Mouse (Mus musculus) layer of hippocampus, adult 9-10 months (tissue): ENCODE measurements at regions not wholly inside any gene's neighbourhood (a gene's known extent, or its start where the extent isn't known, plus 50 kb on each side); places are given as distances from the start of the nearest gene placed in this dataset.

Source experiments
- DNase-seq: peaks from one replicate; pipeline ENCODE4 v3.0.0; 2022; ENCODE audit warnings: low spot score

GRCm38 (mm10) chr1:18849038-18849437, 253.8 kb upstream of the Tfap2d start:
- DNase-seq: no peak

GRCm38 (mm10) chr1:18857457-18857856, 245.4 kb upstream of the Tfap2d start:
- no peak for DNase-seq

- no peak for DNase-seq
These were observed 199.6 kb upstream of the Tfap2d start for GRCm38 (mm10) chr1:18903266-18903665.

GRCm38 (mm10) chr1:18903696-18904095, 199.1 kb upstream of the Tfap2d start:
- DNase-seq: no peak

GRCm38 (mm10) chr1:18911578-18911977, 191.2 kb upstream of the Tfap2d start:
- DNase-seq: no peak

GRCm38 (mm10) chr1:18956276-18956675, 146.5 kb upstream of the Tfap2d start:
- no peak for DNase-seq

GRCm38 (mm10) chr1:18956975-18957374, 145.8 kb upstream of the Tfap2d start:
- DNase-seq: no peak

DNA sequence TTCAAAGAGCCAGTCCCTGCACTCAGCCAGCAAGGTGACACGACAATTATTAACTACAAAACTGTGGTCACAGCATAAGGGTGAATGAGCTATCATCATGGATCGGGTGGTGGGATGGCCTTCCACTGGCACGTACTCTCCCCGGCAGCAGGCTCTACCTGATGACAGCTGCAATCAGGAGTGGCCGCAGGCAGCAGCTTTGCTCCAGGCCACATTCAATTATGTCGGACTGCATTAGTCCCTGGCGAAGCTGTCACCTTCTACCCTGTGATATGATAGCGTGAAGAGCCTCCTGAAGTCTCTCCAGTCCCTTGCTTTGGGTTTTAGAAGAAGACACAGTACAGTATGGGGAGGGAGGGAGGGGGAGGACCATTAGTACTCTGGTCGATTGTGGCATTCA, 141.4 kb upstream of the Tfap2d start:
- DNase-seq: no peak

DNA sequence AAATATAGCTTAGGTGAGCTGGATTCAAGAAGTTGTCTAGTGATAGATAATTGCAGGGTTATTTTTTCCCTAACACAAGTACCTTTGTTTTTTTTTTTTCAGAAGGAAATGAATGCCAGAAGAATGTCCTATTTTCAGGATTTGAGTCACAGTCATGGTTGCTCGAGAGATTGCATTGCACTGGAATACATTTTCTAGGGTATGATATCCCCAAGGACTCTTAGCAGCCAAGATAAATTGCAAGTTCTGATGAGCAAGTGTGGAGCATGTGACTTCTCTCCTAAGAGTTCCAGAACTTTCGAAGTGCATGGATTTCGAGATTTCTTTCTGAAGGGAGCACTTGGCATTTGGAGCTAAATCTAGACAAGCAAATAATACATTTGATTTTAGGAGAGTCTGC, 140.9 kb upstream of the Tfap2d start:
- no peak for DNase-seq

- DNase-seq: no peak
These were observed 133.9 kb upstream of the Tfap2d start for GRCm38 (mm10) chr1:18968935-18969334.

GRCm38 (mm10) chr1:18970173-18970572, 132.6 kb upstream of the Tfap2d start:
- no peak for DNase-seq

- no peak for DNase-seq
These were observed 128.8 kb upstream of the Tfap2d start for GRCm38 (mm10) chr1:18973826-18974620.

GRCm38 (mm10) chr1:18974860-18975439, 127.9 kb upstream of the Tfap2d start:
- no peak for DNase-seq

- peak; percentile 40 for DNase-seq
These were observed 127.3 kb upstream of the Tfap2d start for GRCm38 (mm10) chr1:18975500-18975899.

DNA sequence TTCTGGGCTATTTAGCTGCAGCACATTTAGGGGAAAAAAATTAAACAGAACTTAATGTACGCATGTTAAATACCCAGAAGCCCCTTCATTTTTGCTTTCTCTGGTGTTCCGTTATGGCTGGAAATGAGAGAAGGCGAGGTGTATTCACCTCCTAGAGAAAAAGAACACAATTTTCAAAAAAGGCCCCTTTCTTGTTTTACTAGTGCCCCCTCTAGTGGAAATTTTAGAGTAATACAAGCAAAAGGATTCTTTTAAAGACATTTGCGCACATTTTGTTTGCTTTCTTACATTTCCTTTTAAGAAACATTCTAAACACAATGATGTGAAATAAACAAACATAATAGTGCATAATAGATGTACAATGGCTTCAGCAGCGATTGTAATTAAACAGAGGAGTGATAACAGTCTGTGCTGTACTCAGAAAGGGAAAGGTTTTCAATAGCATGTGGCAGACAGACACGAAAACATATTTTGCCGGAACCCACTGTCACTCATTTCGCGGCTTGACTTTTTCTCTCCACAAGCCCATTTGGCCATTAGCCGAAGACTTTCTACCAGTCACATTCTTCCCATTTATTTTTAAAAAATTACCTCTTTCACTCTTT, 126.0 kb upstream of the Tfap2d start:
- peak; percentile 7 for DNase-seq

DNA sequence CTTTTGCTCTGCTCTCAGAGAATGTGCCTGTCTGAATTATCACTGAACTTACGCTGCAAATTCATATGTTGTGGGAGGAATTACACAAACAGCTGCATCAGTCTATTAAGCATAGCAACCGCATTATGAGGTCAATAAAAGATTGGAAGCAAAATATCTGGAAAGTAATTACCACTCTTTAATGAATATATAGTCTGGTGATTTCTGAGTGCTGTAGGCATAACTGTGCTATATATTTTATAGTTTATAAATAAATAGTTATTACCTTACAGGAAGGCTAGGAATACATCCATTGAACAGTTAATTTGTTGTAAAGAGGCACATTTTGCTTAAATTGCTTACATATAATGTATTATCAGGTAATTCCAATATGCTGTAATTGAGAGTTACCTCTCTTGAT, 123.7 kb upstream of the Tfap2d start:
- DNase-seq: no peak

- DNase-seq: no peak
These were observed 86.0 kb upstream of the Tfap2d start for GRCm38 (mm10) chr1:19016778-19017177.
